Mouse (Mus musculus): ENCODE measurements around the gene Ficd.

DNA sequence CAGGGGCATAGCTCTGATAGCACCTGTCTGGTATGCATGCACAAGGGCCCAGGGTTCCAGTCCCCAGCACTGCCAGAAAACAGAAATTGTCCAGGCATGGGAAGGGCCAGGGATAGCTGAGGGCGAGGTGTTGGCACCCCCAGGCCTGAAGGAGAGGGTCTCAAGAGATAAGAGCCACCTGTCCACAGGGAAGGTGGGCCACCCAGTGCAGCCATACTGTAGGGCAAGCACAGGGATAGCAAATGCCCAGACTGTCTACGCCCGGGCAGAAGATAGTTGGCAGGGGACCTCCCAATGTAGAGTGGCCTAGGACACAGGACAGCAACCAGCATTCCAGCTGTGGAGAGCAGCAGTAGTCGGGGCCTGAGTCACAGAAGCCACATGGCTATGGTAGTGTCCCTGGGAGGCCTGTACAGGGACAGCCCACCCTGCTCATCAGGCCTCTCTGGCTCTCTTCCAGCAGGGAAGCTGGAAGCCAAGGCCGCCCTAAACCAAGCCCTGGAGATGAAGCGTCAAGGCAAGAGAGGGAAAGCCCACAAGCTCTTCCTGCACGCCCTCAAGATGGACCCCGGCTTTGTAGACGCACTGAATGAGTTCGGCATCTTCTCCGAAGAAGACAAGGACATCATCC lies 2.1 kb downstream of the Ficd start:
- TF ChIP-seq USF1 (IDR thresholded peaks at IDR 0.05; ENCODE audit: low read depth): no peak
- TF ChIP-seq MYOD1 (IDR thresholded peaks at IDR 0.05; ENCODE audit: control insufficient read depth in 1 of 3, insufficient read length in 2 of 3, low read depth in 2 of 3): no peak
- TF ChIP-seq POLR2A (IDR thresholded peaks at IDR 0.05; ENCODE audit: insufficient read length, low read depth): no peak
- no peak for TF ChIP-seq MAX (IDR thresholded peaks at IDR 0.05; ENCODE audit: low read depth)
- no peak for TF ChIP-seq POLR2AphosphoS2 (IDR thresholded peaks at IDR 0.05; ENCODE audit: insufficient read length, low read depth)
- TF ChIP-seq E2F4 (IDR thresholded peaks at IDR 0.05; ENCODE audit: insufficient read depth): no peak
